Mouse (Mus musculus) kidney, postnatal 36 days (tissue): ENCODE results near the gene Rad52.

ENCODE experiments used
- DNase-seq, 2 experiments: peaks; one replicate each; pipeline ENCODE4 v3.0.0; 2021 to 2022; ENCODE audit warnings: mixed read lengths in 2 of 2

Rad52 gene

DNA sequence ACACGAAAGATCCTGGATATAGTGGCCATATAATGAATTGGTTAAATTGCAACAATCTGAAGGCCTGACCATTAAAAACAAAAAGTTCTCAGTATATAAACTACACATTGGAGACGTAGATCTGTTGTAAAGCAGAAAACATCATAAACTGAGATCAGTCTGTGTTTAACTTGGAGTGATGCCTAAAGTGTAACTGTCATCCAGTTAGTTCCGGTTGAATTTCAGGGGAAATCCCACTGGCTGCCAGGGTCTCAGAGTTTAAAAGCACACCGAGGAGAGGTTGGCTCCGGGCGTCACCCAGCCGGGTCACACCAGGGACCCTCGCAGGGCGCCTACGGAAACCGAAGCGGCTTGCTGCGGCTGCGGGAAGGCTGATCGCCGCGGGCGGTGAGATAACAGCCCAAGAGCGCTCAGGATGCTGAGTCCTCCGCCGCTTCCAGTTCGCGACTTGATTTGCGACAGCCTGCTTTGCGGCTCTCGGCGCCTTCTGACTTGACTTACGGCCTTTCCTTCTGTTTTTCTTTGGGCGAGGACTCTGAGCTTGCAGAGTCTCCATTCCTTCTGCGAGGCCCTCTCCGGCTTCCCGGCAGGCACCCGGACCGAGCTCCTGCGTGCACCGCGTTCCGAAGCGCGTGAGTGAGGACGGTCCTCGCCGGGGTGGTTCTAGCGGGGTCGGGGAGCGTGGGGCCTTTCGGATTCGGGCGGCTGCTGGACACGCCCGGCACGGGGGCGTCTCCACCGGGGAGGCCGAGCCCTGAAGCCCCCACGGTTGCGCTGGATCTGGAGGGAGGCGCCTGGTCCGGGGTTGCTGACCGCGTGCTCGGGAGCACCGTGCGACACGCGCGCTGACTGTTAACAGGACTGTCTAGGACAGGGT is at the start of gene Rad52:
Rad52 (plus strand) TSS at position 495 of the 877 bp plus-strand sequence.
- peak; percentile 89 to 90 for DNase-seq

DNA sequence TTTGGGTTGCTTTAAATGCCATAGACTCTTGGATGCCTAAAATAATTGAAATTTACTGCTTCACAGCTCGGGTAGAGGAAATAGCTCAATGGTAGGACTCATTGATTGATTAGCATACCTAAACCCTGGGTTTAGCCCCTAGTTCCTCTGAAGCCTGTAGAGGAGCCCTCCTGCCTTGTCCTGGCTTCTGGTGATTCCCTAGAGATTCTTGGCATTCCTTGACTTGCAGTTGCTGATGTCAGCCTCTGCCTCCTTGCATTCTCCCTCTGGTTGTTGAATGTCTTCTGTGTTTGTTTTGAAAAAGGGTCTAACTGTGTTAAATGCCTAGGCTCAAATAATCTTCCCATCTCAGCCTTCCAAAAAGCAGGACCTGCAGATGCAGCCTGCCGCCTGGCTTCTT is 48.3 kb upstream of the Rad52 start:
- no peak for DNase-seq

DNA sequence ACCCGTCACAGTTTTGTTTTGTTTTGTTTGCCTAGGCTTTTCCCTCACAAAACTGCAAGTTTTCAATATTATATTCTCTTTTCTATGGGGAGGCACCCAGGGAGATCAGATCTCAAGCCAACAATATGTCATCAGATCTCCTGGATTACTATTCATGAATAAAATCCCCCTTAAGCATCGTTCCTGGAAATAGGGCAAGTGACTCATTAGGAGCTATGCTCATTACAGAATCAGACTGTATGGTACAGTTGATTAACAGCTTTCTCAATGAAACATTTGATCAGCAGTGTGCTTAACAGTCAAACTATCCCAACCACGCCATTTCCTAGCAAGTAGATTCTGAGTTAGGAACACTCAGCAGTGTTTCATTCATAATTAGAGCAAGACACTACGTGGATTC is 47.0 kb upstream of the Rad52 start:
- DNase-seq = no peak

DNA sequence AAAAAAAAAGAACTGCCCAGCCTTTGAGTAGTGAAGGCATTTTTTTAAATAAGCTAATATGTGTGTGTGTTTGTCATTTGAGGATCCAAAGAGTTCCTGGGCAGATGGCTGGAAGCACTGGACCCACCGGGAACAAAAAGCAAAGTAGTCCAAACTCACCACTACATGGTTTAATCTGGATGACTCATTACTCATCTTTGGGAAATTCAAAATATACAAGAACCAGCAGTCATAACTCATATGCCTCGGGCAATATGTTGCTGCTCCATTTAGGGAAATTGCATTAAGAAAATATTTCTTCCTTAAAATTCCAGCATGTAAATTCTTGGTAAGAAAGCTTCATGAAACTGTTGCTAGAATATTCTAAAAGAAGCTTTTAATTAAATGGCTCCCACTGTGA is 42.3 kb upstream of the Rad52 start:
- DNase-seq = no peak

DNA sequence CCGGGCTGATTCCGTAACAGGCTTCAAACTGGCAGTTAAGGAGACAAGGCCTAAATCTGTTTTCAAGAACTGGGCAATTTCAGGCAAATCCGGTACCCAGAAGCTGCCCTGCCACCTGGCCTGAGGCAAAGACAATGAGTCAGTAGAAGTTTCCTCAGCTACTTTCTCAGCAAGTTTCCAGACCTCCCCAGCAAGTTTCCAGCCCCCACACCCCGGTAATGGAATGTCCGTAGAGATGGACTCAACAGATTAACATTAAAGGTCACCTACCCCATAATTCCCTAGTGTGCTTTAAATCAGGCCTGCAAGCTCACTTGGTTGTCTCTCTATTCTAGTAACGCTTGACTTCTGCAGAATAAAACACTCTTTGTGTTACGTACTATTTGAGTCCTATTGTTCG is 41.0 kb upstream of the Rad52 start:
- DNase-seq = no peak

DNA sequence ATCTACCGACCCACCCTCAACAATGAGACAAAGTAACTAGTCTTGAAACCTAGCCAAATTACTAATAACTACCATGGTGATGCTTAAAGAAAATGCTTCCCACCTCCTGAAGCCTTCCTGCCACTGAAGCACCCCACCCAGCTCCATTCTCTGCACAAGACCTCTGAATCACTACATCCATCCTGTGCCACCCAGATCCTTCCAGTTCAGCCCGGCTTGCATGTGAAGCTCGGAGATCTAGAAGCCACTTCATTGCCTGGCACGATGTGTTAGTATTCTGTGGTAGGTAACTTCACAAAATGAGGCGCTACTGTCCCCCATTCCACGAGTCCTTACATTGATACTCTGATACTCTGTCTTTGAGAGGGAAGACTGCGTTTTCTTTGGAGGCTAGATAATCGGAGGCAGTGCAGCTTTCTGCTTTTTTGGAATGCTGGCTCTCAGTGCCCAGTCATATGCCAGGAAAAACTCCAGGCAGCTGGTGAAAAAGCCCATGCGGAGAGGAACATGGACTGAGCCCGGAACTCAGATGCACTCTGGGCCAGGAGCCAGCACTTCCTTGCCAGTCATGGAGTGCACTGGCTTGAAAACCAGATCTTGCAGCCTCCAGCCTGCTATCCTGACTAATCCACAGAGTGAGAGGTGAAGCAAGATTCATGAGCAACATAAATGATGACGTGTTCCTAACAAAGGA is 38.0 kb upstream of the Rad52 start:
- peak; percentile 69 to 88 for DNase-seq

DNA sequence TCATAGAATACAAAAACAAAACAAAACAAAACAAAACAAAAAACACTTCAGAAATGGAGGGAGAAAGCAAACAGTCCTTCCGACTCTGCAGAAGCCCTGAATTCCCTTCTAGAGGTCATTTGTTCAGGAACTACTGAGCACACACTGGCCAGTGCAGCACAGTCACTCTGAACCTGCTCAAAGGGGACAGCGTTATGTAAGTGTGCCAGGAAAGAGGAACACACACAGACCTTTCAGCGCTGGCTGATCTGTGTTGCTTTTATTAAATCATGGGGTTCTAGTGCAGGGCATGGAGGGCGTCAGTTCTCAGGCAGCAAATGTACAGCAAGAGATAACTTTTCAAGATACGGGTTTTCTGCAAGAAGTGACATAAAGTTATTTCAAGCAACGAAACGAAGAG is 19.3 kb upstream of the Rad52 start:
- no peak for DNase-seq

DNA sequence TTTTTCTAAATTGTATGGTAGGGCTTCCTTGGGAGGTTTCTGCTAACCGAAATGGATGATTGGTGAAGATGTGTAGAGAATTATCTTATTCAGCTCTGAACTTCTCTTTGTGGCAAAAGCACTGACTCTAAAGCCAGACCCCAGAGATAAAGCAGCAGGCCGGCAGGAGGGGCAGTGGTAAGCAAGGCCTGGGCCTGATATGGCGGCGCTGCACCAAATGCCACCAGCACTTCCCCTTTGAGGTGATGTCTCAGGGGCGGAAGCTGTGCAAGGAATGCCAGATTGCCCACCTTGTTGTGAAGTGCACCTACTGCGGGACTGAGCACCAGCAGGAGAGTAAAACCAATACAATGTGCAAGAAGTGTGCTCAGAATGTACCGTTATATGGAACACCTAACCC is 9.8 kb upstream of the Rad52 start:
- no peak for DNase-seq

DNA sequence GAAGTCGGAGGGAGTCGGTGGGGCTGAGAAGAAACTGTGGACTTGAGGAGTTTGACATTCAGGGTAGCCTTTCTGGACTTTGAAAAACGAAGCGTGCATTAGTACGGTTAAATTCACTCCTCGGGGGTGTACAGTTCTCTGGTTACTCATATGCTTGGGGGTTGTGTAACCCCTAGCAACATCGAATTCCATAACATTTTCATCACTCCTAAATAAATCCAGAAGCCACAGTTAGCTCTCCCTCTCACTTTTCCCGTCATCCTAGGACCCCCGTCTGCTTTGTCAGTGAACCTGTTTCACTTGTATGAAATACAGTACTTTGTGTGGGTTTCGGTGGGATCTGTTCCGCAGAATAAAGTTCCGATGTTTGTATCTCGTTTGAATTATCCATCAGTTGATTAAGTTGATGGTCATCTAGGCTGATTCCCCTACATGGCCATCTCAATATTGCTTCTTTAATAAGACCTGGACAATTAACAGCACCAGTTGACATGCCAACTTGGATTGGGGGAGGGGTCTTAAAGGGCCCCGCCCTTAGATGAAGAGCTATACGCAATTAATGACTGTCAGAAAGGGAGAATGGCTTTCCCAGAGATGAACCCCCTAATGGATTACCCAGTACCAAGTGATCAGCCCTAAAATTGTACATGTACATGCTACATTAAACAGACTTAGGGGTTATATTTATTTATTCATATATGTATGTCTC is 737 bp downstream of the Rad52 start:
- peak in 1 of 2 experiments; percentile 12 for DNase-seq

DNA sequence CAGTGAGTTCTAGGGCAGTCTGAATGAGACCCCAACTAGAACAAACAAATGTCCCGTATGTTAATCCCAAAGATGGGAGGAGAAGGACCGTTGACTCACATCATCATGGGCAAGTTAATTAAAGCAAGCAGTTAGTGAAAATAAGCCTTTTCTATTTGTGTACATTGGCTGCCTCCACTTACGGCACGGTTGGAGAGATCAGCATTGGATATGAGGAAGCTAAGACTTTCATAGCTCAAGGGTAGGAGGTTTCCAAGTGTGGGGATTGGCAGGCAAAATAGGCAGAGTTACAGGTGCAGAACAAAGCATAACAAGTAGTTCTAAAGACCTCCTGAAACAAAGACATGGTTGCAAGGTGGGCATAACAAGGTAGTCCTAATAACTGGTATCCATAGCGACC is 3.0 kb downstream of the Rad52 start:
- DNase-seq = no peak

DNA sequence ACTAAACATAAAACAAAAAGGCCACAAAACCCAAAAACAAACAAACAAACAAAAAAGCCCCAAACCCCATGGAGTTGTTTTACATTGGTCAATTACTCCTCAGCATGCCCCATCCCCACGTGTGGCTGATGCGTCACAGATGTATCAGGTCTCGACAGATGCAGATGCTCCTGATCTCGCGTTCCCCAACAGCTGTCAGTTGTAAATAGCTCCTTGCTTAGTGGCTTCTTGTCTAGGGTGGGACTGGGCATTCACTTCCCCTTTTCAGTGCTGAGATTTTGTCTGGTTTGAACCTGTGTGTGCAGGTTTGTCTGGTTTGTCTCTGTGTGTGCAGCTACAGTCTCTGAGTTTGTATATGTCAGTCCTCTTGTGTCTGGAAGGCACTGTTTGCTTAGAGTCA is 9.5 kb downstream of the Rad52 start:
- no peak for DNase-seq

DNA sequence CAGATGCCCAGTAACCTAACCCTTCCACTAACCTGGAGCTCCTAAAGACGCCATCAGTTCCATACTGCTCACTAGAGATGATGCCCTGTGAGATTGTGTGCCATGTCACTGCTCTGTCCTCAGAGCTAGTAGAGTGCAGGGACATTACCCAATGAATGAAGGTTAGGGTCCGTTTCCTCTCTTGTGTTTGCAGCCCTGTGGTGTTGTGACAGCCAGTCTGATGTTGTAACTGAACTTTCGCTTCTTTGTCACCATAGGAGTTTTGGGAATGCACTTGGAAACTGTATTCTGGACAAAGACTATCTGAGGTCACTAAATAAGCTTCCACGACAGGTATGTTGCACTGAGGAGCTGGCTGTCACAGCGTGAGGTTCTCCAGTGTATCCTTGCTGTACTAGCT is 13.2 kb downstream of the Rad52 start:
- DNase-seq = no peak

DNA sequence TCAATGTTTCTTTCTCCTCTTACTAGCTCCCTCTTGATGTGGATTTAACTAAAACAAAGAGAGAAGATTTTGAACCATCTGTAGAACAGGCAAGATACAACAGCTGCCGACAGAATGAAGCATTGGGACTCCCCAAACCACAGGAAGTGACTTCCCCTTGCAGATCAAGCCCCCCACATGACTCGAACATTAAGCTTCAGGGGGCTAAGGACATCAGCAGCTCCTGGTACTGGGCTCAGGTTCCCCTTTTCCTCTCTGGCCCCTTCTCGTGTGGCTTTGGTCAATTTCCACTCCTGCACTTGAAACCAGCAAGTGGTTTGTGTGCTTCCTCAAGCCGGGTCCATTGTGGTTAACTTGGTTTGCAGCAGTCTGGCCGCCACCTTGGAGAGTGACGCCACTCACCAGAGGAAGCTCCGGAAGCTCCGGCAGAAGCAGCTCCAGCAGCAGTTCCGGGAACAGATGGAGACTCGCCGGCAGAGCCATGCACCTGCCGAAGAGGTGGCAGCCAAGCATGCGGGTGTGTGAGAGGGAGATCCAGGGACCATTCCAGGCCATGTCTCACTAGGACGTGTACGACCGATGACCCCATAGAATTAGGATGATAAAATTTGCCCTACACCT is 16.2 kb downstream of the Rad52 start:
- peak in 1 of 2 experiments; percentile 12 for DNase-seq

DNA sequence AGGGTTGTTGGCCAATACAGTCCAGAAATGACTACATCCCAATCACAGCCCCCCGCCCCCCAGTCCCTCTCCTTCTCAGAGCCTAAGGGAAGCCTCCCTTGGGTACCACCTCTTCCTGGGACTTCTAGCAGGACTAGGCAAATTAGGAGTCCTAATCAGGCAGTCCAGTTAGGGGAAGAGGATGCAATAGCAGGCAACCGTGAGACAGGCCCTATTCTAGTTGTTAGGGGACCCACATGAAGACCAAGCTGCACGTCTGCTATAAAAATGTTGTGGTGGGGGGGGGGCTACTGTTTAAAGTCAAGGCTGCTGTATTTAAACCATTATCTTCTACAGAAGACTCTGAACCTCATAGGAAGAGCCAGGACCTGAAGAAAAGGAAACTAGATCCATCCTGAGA is 19.6 kb downstream of the Rad52 start:
- no peak for DNase-seq

DNA sequence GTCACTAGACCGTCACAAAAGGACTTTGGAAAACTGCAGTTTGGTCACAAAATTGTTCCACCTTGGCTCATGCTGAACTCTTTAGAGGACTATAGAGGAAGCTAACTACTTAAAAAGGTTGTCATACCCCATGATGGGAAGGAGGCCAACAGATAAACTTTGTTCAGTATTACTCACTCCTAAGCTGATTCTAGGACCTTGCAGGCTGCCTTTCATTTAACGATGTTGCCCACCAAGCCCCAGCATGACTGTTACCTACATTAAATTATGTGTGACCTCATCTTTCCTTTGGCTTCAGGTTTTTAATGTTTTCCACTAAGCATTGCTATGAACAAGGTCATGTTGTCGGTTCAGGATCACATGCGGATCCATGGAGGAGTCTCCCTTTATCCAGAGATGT is 20.0 kb downstream of the Rad52 start:
- no peak for DNase-seq

DNA sequence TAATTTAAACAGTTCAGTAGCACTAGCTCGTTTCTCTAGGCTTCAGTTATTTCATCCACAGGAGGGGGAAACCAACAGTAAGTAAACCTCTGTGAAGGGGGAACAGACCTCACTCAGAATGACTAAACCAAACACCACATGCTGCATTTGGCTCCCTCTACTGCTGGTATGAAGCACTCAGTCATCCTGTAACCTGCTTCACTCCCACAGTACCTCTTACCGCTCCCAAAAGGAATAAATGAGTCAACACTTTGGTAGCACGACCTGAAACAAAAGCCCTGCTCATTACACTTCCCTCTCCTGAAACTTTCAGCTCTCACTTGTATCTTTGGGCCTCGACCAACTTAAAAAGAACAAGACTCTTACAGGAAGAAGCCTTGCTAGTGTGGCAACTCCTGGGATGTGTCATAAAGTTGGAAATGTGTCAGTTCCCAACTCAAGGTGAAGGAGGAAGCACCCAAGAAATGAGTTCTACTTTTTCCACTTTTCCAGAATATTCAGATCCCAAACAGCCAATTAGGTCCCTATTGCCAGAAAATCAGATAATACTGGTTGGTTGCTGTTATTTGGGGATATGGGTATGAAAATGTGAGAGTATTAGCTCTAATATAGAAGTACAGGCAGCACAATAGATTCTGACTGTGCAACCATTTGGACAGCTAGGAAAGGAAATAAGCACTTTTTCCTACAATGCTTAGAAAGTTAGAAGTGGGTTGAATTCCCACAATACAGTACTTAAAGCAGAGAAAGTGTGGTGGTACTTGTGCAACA is 21.9 kb downstream of the Rad52 start:
- peak in 1 of 2 experiments; percentile 13 for DNase-seq
